Mouse (Mus musculus) testis, adult 2 months (tissue): ENCODE measurements around the gene Mgat5.

ENCODE experiments used
- CTCF ChIP-seq: fragments of 200-500 bp; IDR thresholded peaks from 2 replicates; pipeline ENCODE4 v1.5.1; 2012; ENCODE audit warnings: low read depth, mild to moderate bottlenecking, inconsistent platforms, low read length, moderate library complexity; ENCODE audit not compliant: control insufficient read depth, insufficient read depth, insufficient replicate concordance
- POLR2A ChIP-seq: fragments of 200-500 bp; IDR thresholded peaks from 2 replicates; pipeline ENCODE4 v1.6.1; 2012; ENCODE audit warnings: low read depth, mild to moderate bottlenecking, inconsistent platforms, low read length, moderate library complexity; ENCODE audit not compliant: control insufficient read depth

- TF ChIP-seq CTCF: no peak
- no peak for TF ChIP-seq POLR2A
These were observed 30.3 kb downstream of the Mgat5 start for GRCm38 (mm10) chr1:127235157-127235556.
